Mouse (Mus musculus): ENCODE data around the gene Slc25a16. TPM values are rescaled to one million over a fixed set of nuclear protein-coding genes. Genes with fewer than 3 reads are reported as not detected.

Slc25a16 gene
- total RNA-seq, 4 experiments from 2014 or later: 40.4 to 49.6 (median 42.9) TPM

Other genes starting within 250 kb of the Slc25a16 start
- gene Stox1, start 194.5 kb upstream of the Slc25a16 start, total RNA-seq (2022): 1 to 10 TPM in 2 of 4 experiments, under 1 TPM in 2; 0.66 to 1.2 (median 0.99) TPM
- 10 to 100 TPM; 47.1 to 78.2 (median 61.6) TPM for gene Ccar1, start 128.3 kb upstream of the Slc25a16 start, total RNA-seq (2022)
- gene Tet1, start 11.6 kb upstream of the Slc25a16 start, total RNA-seq (2022): 1 to 10 TPM; 3.5 to 6.6 (median 5.2) TPM
- gene Dna2, start 26.4 kb downstream of the Slc25a16 start, total RNA-seq (2022): 1 to 10 TPM in 2 of 4 experiments, under 1 TPM in 2; 0.58 to 1.4 (median 1.0) TPM
- 10 to 100 TPM; 17.3 to 39.9 (median 27.8) TPM for gene Rufy2, start 59.6 kb downstream of the Slc25a16 start, total RNA-seq (2022)
- 10 to 100 TPM; 33.2 to 80.1 (median 50.9) TPM for gene Hnrnph3, start 103.6 kb downstream of the Slc25a16 start, total RNA-seq (2022)
- gene Pbld2, start 103.7 kb downstream of the Slc25a16 start, total RNA-seq (2022): 1 to 10 TPM; 4.4 to 6.3 (median 5.1) TPM
- 1 to 10 TPM in 3 of 4 experiments, under 1 TPM in 1; 0.78 to 3.3 (median 1.6) TPM for gene Pbld1, start 139.5 kb downstream of the Slc25a16 start, total RNA-seq (2022)
- not detected for gene Atoh7, start 179.0 kb downstream of the Slc25a16 start, total RNA-seq (2022)